Mouse (Mus musculus) urinary bladder, postnatal 14 days (tissue): ENCODE measurements around the gene 2310057N15Rik.
"Not testable (repeated sequence)": the region's sequence is repeated elsewhere in the genome, so short reads cannot be mapped to it uniquely, and the experiment has no call there.

ENCODE experiments used
- DNase-seq: peaks from one replicate; pipeline ENCODE4 v3.0.0; 2021; ENCODE audit warnings: low spot score

Gene 2310057N15Rik

GRCm38 (mm10) chr16:88774106-88774505 is at the start of gene 2310057N15Rik:
Gene 2310057N15Rik, minus strand, starts transcription at chr16:88774206.
- no peak for DNase-seq

GRCm38 (mm10) chr16:88823736-88824135 is 49.7 kb upstream of the 2310057N15Rik start:
- DNase-seq: no peak

- no peak for DNase-seq
Measured at GRCm38 (mm10) chr16:88820066-88820465, 46.1 kb upstream of the 2310057N15Rik start, which contains the start of gene Krtap15. Gene Krtap15, plus strand, starts transcription at chr16:88820215.

- no peak for DNase-seq
Measured at GRCm38 (mm10) chr16:88811827-88812226, 37.8 kb upstream of the 2310057N15Rik start, which contains the start of gene Gm20741. Gene Gm20741, minus strand, starts transcription at chr16:88812220.

- DNase-seq: no peak
Measured at GRCm38 (mm10) chr16:88786786-88787185, 12.8 kb upstream of the 2310057N15Rik start.

- no peak for DNase-seq
Measured at GRCm38 (mm10) chr16:88777596-88777995, 3.6 kb upstream of the 2310057N15Rik start, which contains the start of gene Gm5965. Gene Gm5965, plus strand, starts transcription at chr16:88777896.

- DNase-seq: not testable (repeated sequence)
Measured at GRCm38 (mm10) chr16:88758547-88758946, 15.5 kb downstream of the 2310057N15Rik start, which contains the start of gene 2310034C09Rik. Gene 2310034C09Rik, plus strand, starts transcription at chr16:88758847.

- DNase-seq: not testable (repeated sequence)
Measured at GRCm38 (mm10) chr16:88751535-88751934, 22.5 kb downstream of the 2310057N15Rik start, which contains the start of gene Krtap13. Gene Krtap13, minus strand, starts transcription at chr16:88751635.

- no peak for DNase-seq
Measured at GRCm38 (mm10) chr16:88747943-88748342, 26.1 kb downstream of the 2310057N15Rik start.

- DNase-seq: no peak
Measured at GRCm38 (mm10) chr16:88744750-88745340, 29.2 kb downstream of the 2310057N15Rik start.

- DNase-seq: no peak
Measured at GRCm38 (mm10) chr16:88735391-88735790, 38.6 kb downstream of the 2310057N15Rik start.

GRCm38 (mm10) chr16:88728812-88729275 is 45.2 kb downstream of the 2310057N15Rik start, which contains the start of gene Krtap13-1:
Gene Krtap13-1, plus strand, starts transcription at chr16:88728862.
- no peak for DNase-seq
